Mouse (Mus musculus) adrenal gland, adult 10 weeks (tissue): ENCODE results near the gene Dusp8. TPM values are rescaled to one million over a fixed set of nuclear protein-coding genes. Genes with fewer than 3 reads are reported as not detected.

ENCODE experiments used
- polyA plus RNA-seq: library from polyadenylated mRNA; stranded (reverse); fragments of 350-450 nt; fragmentation: Illumina TruSeq; extraction: RNeasy Lipid Tissue Mini Kit (QIAGEN cat#74804); gene quantifications from one replicate; pipeline ENCODE4 v1.2.3, GENCODE M21; 2014; ENCODE audit warnings: low read depth, low replicate concordance

The Dusp8 gene
- 2.4 TPM for polyA plus RNA-seq

DNA sequence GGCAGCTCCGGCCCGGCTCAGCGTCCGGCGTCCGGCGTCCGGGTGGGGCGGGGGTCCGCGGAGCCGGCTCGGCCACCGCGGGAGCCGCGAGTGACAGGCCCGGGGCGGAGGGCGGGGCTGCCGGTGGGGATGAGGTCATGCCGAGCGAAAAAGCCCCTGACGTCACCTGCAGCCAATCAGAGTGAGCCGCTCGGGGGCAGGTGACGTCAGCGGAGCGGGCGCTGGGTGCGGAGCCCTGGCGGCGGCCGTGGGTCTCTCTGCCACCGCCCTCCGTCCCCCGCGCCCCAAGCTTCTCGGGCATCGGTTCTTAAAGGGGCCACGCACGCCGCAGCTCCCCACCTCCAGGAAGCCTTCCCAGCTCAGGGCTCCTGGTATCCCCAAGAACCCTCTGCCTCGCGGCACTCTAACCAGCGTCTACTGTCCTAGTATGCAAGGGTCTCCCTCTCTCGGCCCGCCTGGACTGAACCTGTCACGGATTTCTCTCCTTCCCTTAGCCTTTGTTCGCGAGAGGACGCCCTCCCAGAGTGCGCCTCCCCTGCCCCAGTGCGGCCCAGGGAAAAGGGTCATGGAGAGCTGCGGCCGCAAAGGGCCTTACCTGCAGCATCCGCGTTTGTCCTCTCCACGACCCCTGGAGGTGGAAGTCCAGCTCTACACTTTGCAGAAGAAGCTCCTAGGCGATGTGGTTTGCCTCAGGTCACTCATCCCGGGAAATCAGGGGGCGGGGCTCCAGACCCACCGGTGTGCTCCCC lies at the start of gene Dusp8:
TSS of gene Dusp8 (minus strand) at position 661 of the 749 bp plus-strand sequence.

DNA sequence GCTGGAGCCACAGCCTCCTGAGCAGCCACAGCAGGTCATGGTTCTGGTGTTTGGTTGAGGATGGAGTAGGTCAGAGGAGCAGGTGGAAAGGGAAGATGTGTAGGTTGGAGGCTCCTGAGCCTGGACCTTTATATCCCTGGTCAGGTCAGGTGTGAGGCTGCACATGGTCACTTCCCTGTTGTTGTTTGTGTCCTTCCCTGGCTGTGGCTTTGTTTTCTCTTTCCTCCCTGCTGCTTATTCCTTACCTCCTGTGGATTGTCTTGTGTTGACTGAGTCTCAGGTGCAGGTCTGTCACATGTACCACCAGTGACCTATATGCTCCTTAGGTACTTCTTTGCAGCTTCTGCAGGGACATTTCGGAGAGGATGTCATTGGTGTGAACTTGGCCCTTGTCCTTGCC lies 48.9 kb upstream of the Dusp8 start, which contains the start of gene Gm45337:
TSS of gene Gm45337 (minus strand) at position 101 of the 400 bp plus-strand sequence.

DNA sequence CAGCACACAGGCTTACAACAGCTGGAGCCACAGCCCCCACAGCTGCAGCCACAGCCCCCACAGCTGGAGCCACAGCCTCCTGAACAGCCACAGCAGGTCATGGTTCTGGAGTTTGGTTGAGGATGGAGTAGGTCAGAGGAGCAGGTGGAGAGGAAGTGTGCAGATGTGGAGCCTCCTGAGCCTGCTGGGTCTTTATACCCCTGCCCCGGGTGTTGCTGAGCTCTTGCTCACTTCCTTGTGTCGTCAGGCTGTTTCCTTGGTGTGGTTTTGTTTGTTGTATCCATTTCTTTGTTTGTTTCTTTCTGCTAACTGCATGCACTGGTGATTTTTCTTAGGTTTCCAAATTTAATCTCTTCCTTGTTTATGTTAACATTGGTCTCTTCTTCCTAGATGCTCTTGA lies 40.3 kb upstream of the Dusp8 start, which contains the start of gene Gm39115:
TSS of gene Gm39115 (minus strand) at position 101 of the 400 bp plus-strand sequence.

DNA sequence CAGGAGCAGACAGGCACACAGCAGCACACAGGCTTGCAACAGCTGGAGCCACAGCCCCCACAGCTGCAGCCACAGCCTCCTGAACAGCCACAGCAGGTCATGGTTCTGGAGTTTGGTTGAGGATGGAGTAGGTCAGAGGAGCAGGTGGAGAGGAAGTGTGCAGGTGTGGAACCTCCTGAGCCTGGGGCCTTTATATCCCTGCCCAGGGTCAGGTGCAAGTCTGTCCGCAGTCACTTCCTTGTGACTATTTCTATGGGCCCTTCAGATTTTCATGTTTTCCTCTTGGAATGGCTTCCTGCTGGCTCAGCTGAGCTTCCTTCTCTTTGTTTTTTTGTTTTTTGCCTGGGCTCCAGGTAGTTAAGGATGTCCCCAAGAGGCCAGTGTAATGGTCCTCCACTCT lies 25.0 kb upstream of the Dusp8 start, which contains the start of gene Gm45618:
TSS of gene Gm45618 (minus strand) at position 101 of the 400 bp plus-strand sequence.

DNA sequence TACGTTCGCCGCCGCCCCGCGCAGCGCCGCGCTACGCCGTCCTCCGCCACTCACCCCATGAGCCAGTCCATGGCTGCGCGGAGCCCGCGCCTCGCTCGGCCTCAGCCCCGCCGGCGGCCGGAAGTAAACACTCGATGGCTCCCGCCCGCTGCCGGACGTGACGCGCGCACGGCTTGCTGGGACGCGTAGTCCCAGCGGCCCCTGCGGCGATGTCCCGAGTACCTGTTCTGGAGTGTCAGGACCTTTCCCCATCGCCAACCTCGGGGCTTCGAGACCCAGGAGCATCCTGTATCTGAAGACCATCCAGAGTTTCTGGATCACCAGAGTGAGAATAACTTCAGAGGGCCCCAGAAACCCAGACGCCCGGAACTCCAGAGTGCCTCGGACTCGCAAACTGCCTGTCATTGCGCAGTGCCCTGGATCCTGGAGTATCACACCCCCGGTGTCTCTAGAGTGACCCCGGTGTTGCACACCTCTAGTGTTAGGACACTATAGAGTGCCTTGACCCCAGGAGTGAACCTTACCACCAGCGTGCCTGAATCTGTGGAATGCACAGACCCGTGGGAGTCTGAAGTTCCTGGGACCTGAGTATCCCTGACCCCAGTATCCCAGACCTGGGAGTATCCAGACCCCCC lies 34.6 kb downstream of the Dusp8 start, which contains the start of gene Mob2:
TSS of gene Mob2 (minus strand) at position 135 of the 635 bp plus-strand sequence.

Other genes with a start within 250 kb of the Dusp8 start
- 55.3 TPM for gene Tollip, start 177.3 kb downstream of the Dusp8 start, polyA plus RNA-seq
- 0.35 TPM for gene Brsk2, start 146.1 kb downstream of the Dusp8 start, polyA plus RNA-seq
- 13.5 TPM for gene Mob2, start 34.8 kb downstream of the Dusp8 start, polyA plus RNA-seq
- not detected for gene Gm45618, start 24.9 kb upstream of the Dusp8 start, polyA plus RNA-seq
- gene Gm39115, start 40.2 kb upstream of the Dusp8 start, polyA plus RNA-seq = not detected
- gene Gm45337, start 48.8 kb upstream of the Dusp8 start, polyA plus RNA-seq = not detected
- gene Gm29735, start 61.3 kb upstream of the Dusp8 start, polyA plus RNA-seq = not detected
- gene Gm4553, start 69.9 kb upstream of the Dusp8 start, polyA plus RNA-seq = not detected
- gene Krtap5-2, start 80.2 kb upstream of the Dusp8 start, polyA plus RNA-seq = not detected
- not detected for gene Gm10153, start 94.5 kb upstream of the Dusp8 start, polyA plus RNA-seq
- gene Krtap5-3, start 105.5 kb upstream of the Dusp8 start, polyA plus RNA-seq = not detected
- not detected for gene Gm7579, start 116.0 kb upstream of the Dusp8 start, polyA plus RNA-seq
- not detected for gene Krtap5-5, start 134.1 kb upstream of the Dusp8 start, polyA plus RNA-seq
- gene Gm40460, start 145.2 kb upstream of the Dusp8 start, polyA plus RNA-seq = not detected
- gene Gm2431, start 162.5 kb upstream of the Dusp8 start, polyA plus RNA-seq = not detected
- gene Gm4559, start 178.5 kb upstream of the Dusp8 start, polyA plus RNA-seq = not detected
- gene Krtap5-1, start 201.3 kb upstream of the Dusp8 start, polyA plus RNA-seq = not detected
- gene Krtap5-4, start 207.7 kb upstream of the Dusp8 start, polyA plus RNA-seq = not detected